Comparison of ENCODE assay signal across 8 mouse cellular contexts in genomic region chr14:53742864-53743263, GRCm38 (mm10).
DNase-seq lines count a peak whose midpoint lies in the region; ATAC-seq and TF ChIP-seq lines count a peak whose summit lies in the region.
"Not testable (repeated sequence)": the region's sequence is repeated elsewhere in the genome, so short reads cannot be mapped to it uniquely, and the experiment has no call there.

No protein-coding gene starts in this region.

- 27% methylated on average over 2 of the region's 2 CpGs for WGBS in thymus, adult 2 months

- not testable (repeated sequence) for TF ChIP-seq EP300 in MEL (IDR thresholded peaks at IDR 0.05; ENCODE audit: low read depth in 1 of 2, low read length in 2 of 2)

- not testable (repeated sequence) for TF ChIP-seq POLR2A in MEL (IDR thresholded peaks at IDR 0.05; ENCODE audit: control insufficient read depth in 1 of 2, insufficient read depth in 1 of 2, low read depth in 1 of 2, low read length in 2 of 2, poor library complexity in 1 of 2); thymus, adult 2 months (IDR thresholded peaks at IDR 0.05; ENCODE audit: control insufficient read depth, extremely low read depth, insufficient read depth, low read length, poor library complexity)

- not testable (repeated sequence) for H3K4me1 ChIP-seq in MEL (ENCODE audit: control insufficient read depth in 1 of 2, insufficient read depth in 2 of 2, low read length in 2 of 2); thymus, adult 2 months (replicated peaks; ENCODE audit: control insufficient read depth, insufficient read depth, low read length)

- H3K27me3 ChIP-seq in MEL (ENCODE audit: control insufficient read depth in 1 of 2, insufficient read depth in 2 of 2, low read length in 2 of 2); thymus, adult 2 months (ENCODE audit: control insufficient read depth, insufficient read depth, low read length): not testable (repeated sequence)

- TF ChIP-seq RAD21 in MEL (IDR thresholded peaks at IDR 0.05; ENCODE audit: low read depth, low read length) = not testable (repeated sequence)

- ATAC-seq in common myeloid progenitor, adult 5-6 weeks (replicated peaks; ENCODE audit: low read depth, poor library complexity, severe bottlenecking) = peak; percentile 81
- peak; percentile 65 to 75 for ATAC-seq in hematopoietic stem cell, adult 5-6 weeks (replicated peaks in 1 of 2; ENCODE audit: insufficient read depth in 1 of 2, low FRiP score in 2 of 2, low TSS enrichment in 1 of 2, low read depth in 1 of 2, poor library complexity in 2 of 2, severe bottlenecking in 2 of 2)
- peak; percentile 32 for ATAC-seq in inflammation-experienced regulatory T-cells, adult 6 months
- ATAC-seq in megakaryocyte, adult 5-6 weeks (ENCODE audit: poor library complexity, severe bottlenecking) = peak; percentile 79

- not testable (repeated sequence) for H3K36me3 ChIP-seq in MEL (ENCODE audit: control insufficient read depth in 1 of 2, insufficient read depth in 2 of 2, low read length in 2 of 2); thymus, adult 2 months (ENCODE audit: control insufficient read depth, insufficient read depth, low read length)

- H3K9me3 ChIP-seq in MEL (replicated peaks; ENCODE audit: insufficient read depth, low read length) = not testable (repeated sequence)

- H3K4me3 ChIP-seq in MEL (ENCODE audit: control insufficient read depth in 1 of 2, insufficient read depth in 1 of 2, low read depth in 2 of 2, low read length in 2 of 2); thymus, adult 2 months (ENCODE audit: control insufficient read depth, insufficient read depth, low read length): not testable (repeated sequence)

- not testable (repeated sequence) for H3K9ac ChIP-seq in MEL (ENCODE audit: control insufficient read depth, low read depth, low read length, poor library complexity, severe bottlenecking)

- not testable (repeated sequence) for TF ChIP-seq CTCF in MEL (IDR thresholded peaks at IDR 0.05 in 2 of 3, conservative IDR thresholded peaks at IDR 0.05 in 1 of 3; ENCODE audit: control insufficient read depth in 1 of 3, insufficient read depth in 1 of 3, low read depth in 2 of 3, low read length in 3 of 3, poor library complexity in 1 of 3, severe bottlenecking in 1 of 3); thymus, adult 2 months (IDR thresholded peaks at IDR 0.05; ENCODE audit: borderline replicate concordance, control insufficient read depth, extremely low read depth, insufficient read depth, low read length, poor library complexity)

- DNase-seq in 416B (ENCODE audit: low read depth) = peak; percentile 95
- peak; percentile 11 for DNase-seq in CD4-positive, CD25-positive, alpha-beta regulatory T cell, adult 2 months (ENCODE audit: low read depth, low spot score)
- DNase-seq in MEL (ENCODE audit: low read depth, low spot score) = peak; percentile 56
- not testable (repeated sequence) for DNase-seq in thymus, adult 2 months

- not testable (repeated sequence) for H3K79me2 ChIP-seq in MEL (ENCODE audit: control insufficient read depth, insufficient read depth, low read length, poor library complexity)

- peak overlapping the region; percentile 39; the same call in 1 of the 2 replicates for H3K27ac ChIP-seq in MEL (ENCODE audit: control insufficient read depth, low read depth, low read length)
- H3K27ac ChIP-seq in thymus, adult 2 months (ENCODE audit: control insufficient read depth, insufficient read depth, low read length) = peak overlapping the region; percentile 57
